Mouse (Mus musculus) forebrain, postnatal 0 days (tissue): ENCODE measurements around the gene Gm37240. TPM values are rescaled to one million over a fixed set of nuclear protein-coding genes. Genes with fewer than 3 reads are reported as not detected.
"Not testable (repeated sequence)": the region's sequence is repeated elsewhere in the genome, so short reads cannot be mapped to it uniquely, and the experiment has no call there.

Experiments used
- ATAC-seq: fragments of 200-750 bp; cut with Nextera tagmentation; 2 replicates; pipeline ENCODE4 v1.8.0; 2017; ENCODE audit warnings: mild to moderate bottlenecking, moderate library complexity
- DNase-seq: peaks from one replicate; pipeline ENCODE4 v3.0.0-alpha.2; 2015
- H3K27ac ChIP-seq: fragments of 300-500 bp; sonication (generic); 2 replicates; pipeline ENCODE4 v1.5.1; 2014; ENCODE audit warnings: low read depth, mild to moderate bottlenecking, antibody characterized with exemption, low read length, moderate library complexity, mixed read lengths
- H3K27me3 ChIP-seq: fragments of 300-500 bp; sonication (generic); 2 replicates; pipeline ENCODE4 v1.6.1; 2014; ENCODE audit warnings: mild to moderate bottlenecking, low read length, mixed read lengths; ENCODE audit not compliant: insufficient read depth
- H3K36me3 ChIP-seq: fragments of 300-500 bp; sonication (generic); 2 replicates; pipeline ENCODE4 v1.6.1; 2014; ENCODE audit warnings: mild to moderate bottlenecking, moderate library complexity; ENCODE audit not compliant: insufficient read depth
- H3K4me1 ChIP-seq: fragments of 300-500 bp; sonication (generic); 2 replicates; pipeline ENCODE4 v1.6.1; 2014; ENCODE audit warnings: antibody characterized with exemption; ENCODE audit not compliant: insufficient read depth
- H3K4me2 ChIP-seq: fragments of 300-500 bp; sonication (generic); 2 replicates; pipeline ENCODE4 v1.6.1; 2014; ENCODE audit warnings: low read depth, mild to moderate bottlenecking, moderate library complexity
- H3K4me3 ChIP-seq: fragments of 300-500 bp; sonication (generic); 2 replicates; pipeline ENCODE4 v1.5.1; 2014; ENCODE audit warnings: low read depth, low read length, mixed read lengths
- H3K9ac ChIP-seq: fragments of 300-500 bp; sonication (generic); 2 replicates; pipeline ENCODE4 v1.6.1; 2014; ENCODE audit warnings: mild to moderate bottlenecking
- H3K9me3 ChIP-seq: fragments of 300-500 bp; sonication (generic); 2 replicates; pipeline ENCODE4 v1.6.1; 2016; ENCODE audit warnings: low read length
- CTCF ChIP-seq: sonication (generic); IDR thresholded peaks from 2 replicates; pipeline ENCODE4 v1.5.1; 2016; ENCODE audit warnings: antibody characterized with exemption, control low read depth, low read depth
- WGBS: fragments of 180-500 bp; shearing (Covaris S2); extraction: QIAGEN DNeasy Blood & Tissue Kit; methylation state at CpG from one replicate; pipeline ENCODE4 v1.1.7; 2014; 5-methylcytosine and 5-hydroxymethylcytosine counted together
- polyA plus RNA-seq: library from polyadenylated mRNA; unstranded; fragments of >200 nt; fragmentation: Nextera tagmentation; extraction: Ambion mirVana; gene quantifications from 2 replicates; pipeline ENCODE4 v1.2.1, GENCODE M21; 2015
- total RNA-seq: library from RNA; depleted of rRNA; stranded (reverse); fragments of >200 nt; gene quantifications from 2 replicates; pipeline ENCODE4 v1.2.3, GENCODE M21; 2014

The Gm37240 gene
- total and polyA plus RNA-seq, 2 experiments from 2014 or later, result 0.67 to 1.2 TPM

DNA sequence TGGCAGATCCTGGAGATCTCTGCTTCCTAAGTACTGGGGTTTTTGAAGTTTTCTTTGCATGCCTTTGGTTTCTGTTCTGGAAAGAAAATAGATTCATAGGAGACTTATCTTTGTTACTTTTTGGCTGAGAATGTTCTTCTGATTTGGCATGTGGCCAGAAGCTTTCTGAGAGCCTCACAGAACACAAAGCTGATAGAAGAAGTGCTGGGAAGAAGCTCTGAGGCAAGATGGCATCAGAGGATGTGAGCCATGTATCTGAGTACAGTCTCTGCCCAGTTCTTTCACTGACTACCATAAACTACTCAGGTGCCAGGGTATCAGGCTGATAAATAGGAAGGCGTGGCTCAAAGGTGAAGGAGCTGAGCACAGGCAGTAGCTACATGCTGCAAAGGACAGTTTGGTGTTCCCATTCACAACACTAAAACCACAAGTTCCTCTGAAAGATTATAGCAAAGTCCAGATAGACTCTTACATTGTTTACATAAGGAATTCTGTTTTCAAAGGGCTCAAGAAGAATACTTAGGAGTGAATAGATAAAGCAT, 1019.8 kb downstream of the Gm37240 start:
- Histone ChIP-seq H3K4me1 (no peaks in the 10 kb centered on the region), H3K27me3 (no peaks in the 10 kb centered on the region), H3K27ac (no peak overlapping the region), H3K9ac (no peak overlapping the region), H3K4me2 (no peak overlapping the region), H3K36me3 (no peaks in the 10 kb centered on the region), H3K4me3 (no peak overlapping the region), H3K9me3 (no peaks in the 10 kb centered on the region)
- ATAC-seq (no peak), DNase-seq (peak; percentile 45)
- 87% methylated on average over 1 of the region's 1 CpGs for WGBS
- TF ChIP-seq CTCF, result no peak

- DNase-seq (no peak), ATAC-seq (no peak)
- no peaks in the 10 kb centered on the region for H3K27me3 ChIP-seq
- H3K4me3 ChIP-seq, result no peak overlapping the region
- no peak for TF ChIP-seq CTCF
- 77% methylated on average over 4 of the region's 4 CpGs for WGBS
- no peak overlapping the region for H3K27ac ChIP-seq
- no peak overlapping the region for H3K9ac ChIP-seq
- H3K4me2 ChIP-seq, result no peak overlapping the region
- no peaks in the 10 kb centered on the region for H3K9me3 ChIP-seq
- H3K4me1 ChIP-seq, result no peaks in the 10 kb centered on the region
- no peaks in the 10 kb centered on the region for H3K36me3 ChIP-seq
These were observed 1020.5 kb downstream of the Gm37240 start for GRCm38 (mm10) chr3:84866866-84867265.

- H3K27me3 ChIP-seq, result no peaks in the 10 kb centered on the region
- DNase-seq, result no peak
- WGBS, result 57% methylated on average over 3 of the region's 3 CpGs
These were observed 1021.6 kb downstream of the Gm37240 start for GRCm38 (mm10) chr3:84865684-84866083.

GRCm38 (mm10) chr3:84861817-84862216, 1025.5 kb downstream of the Gm37240 start:
- DNase-seq, H3K4me3 ChIP-seq, H3K27me3 ChIP-seq, H3K27ac ChIP-seq, H3K36me3 ChIP-seq, H3K4me2 ChIP-seq, H3K9ac ChIP-seq, H3K9me3 ChIP-seq, H3K4me1 ChIP-seq, ATAC-seq: not testable (repeated sequence)
- 95% methylated on average over 3 of the region's 3 CpGs for WGBS

More at GRCm38 (mm10) chr3:84865684-84866083, 1021.6 kb downstream of the Gm37240 start:
- Histone ChIP-seq H3K4me1 (no peaks in the 10 kb centered on the region), H3K4me3 (no peak overlapping the region), H3K4me2 (no peak overlapping the region), H3K9ac (no peak overlapping the region), H3K36me3 (no peaks in the 10 kb centered on the region), H3K9me3 (no peaks in the 10 kb centered on the region), H3K27ac (no peak overlapping the region)
- no peak for ATAC-seq
- no peak for TF ChIP-seq CTCF

GRCm38 (mm10) chr3:84860669-84861068, 1026.6 kb downstream of the Gm37240 start:
- 89% methylated on average over 1 of the region's 1 CpGs for WGBS
- Histone ChIP-seq H3K4me2 (no peak overlapping the region), H3K9me3 (no peaks in the 10 kb centered on the region), H3K36me3 (no peaks in the 10 kb centered on the region), H3K27ac (no peak overlapping the region), H3K4me3 (no peak overlapping the region), H3K4me1 (no peaks in the 10 kb centered on the region), H3K9ac (no peak overlapping the region), H3K27me3 (no peaks in the 10 kb centered on the region)
- TF ChIP-seq CTCF, result no peak
- ATAC-seq (no peak), DNase-seq (no peak)

DNA sequence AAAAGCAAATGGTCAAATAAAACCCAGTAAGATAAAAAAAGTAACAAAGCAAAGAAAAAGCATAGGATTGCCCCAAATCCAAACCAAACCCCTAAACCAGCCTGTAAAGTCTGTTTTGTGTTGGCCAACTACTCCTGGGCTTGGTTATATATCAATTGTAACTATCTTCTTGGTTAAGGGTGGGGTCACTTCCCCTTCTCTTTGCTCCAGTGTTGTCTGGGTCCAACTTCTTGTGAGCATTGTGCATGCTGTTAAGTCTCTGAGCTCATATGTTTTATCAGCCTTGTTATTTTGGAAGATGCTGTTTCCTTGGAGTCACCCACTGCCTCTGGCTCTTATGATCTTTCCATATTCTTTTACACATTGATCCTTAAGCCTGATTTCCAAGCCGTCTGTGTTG, 1032.9 kb downstream of the Gm37240 start:
- no peak overlapping the region for H3K4me2 ChIP-seq
- no peak for TF ChIP-seq CTCF
- ATAC-seq (no peak), DNase-seq (no peak)
- H3K36me3 ChIP-seq, result no peaks in the 10 kb centered on the region
- no peak overlapping the region for H3K27ac ChIP-seq
- 76% methylated on average over 1 of the region's 1 CpGs for WGBS
- H3K27me3 ChIP-seq, result no peaks in the 10 kb centered on the region
- H3K4me1 ChIP-seq, result no peaks in the 10 kb centered on the region
- no peak overlapping the region for H3K9ac ChIP-seq
- H3K4me3 ChIP-seq, result no peak overlapping the region
- H3K9me3 ChIP-seq, result no peaks in the 10 kb centered on the region

DNA sequence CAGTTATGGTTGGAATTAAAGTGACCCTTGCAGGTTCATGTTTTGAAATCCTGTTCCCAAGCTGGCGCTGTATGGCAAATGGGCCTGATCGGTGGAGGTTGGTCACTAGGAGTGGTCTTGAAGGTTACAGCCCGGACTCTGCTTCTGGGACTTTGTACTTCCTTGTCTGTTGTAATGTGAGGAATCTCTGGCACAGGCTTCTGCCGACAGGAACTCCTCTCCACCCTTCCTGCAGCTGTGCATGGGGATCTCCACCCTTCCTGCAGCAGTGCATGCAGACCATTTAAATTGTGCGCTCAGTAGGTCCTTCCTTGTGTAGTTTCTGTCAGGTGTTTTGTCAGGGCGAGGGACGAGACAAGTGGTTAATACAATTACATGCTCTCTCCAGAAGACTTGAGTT, 1034.4 kb downstream of the Gm37240 start:
- TF ChIP-seq CTCF, result no peak
- Histone ChIP-seq H3K4me2 (no peak overlapping the region), H3K9ac (no peak overlapping the region), H3K9me3 (no peaks in the 10 kb centered on the region), H3K4me3 (no peak overlapping the region), H3K36me3 (no peaks in the 10 kb centered on the region), H3K27ac (no peak overlapping the region), H3K27me3 (no peaks in the 10 kb centered on the region), H3K4me1 (no peaks in the 10 kb centered on the region)
- WGBS, result 88% methylated on average over 7 of the region's 7 CpGs
- DNase-seq, result no peak
- no peak for ATAC-seq
